Mouse (Mus musculus): ENCODE results near the gene Rtp3.

The Rtp3 gene

DNA sequence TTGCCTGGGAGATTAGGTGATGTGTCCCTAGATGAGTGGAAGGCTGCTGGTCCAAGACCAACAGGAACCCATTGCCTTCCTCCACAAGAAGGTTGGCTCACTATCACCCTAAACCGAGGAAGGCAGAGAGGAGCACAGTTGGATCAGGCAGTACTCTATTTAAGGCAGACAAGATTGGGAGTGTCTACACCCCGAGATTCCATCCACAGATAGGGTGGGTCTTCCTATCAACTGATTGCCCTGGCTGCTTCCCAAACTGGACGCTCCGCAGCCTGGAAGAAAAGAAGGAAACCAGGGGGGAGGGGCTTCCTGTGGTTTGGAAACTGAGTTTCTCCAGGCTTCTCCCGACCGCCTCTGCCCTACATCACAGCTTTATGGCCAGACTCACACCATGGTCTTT lies at the start of gene Rtp3:
Rtp3 (minus strand) TSS at position 380 of the 400 bp plus-strand sequence.
- DNase-seq (ENCODE audit: low read depth), result no peak

DNA sequence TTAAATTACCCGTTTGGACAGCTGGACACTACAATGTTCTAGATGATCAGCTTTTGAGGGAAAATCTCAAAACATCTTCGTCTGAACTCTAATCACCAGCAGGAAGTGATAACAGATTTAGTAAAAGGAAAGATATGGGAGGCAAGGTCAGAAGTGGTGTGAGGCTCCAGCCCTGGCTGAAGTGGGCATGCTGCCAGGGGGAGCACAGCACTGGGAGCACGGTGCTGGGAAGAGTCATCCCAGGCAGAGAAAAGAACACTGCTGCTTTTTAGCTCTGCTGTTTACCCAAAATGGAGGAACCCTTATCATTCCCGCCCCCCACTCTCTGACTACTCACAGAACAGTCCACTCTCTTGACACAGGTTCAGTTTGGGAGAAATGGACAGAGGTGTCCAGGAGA lies 49.6 kb upstream of the Rtp3 start:
- no peak for DNase-seq (ENCODE audit: low read depth)

DNA sequence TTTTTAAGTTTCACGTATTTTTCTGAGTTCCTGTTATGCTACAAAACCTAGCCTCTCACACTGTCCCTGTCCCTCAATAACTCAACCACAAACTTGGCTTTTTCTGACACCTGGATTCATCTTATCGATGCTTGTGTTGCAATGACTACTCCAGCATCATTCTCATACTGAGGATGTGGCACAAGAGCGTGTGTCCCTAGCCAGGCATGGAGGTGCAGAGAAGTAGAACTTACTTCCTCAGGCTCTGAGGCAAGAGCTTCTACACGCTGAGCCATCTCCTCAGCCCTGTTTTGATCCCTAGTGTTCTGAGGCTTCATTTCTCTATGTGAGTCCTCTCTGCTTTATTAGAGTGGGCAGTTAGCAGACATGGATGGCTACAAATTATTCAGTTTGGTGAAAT lies 43.3 kb upstream of the Rtp3 start:
- no peak for DNase-seq (ENCODE audit: low read depth)

DNA sequence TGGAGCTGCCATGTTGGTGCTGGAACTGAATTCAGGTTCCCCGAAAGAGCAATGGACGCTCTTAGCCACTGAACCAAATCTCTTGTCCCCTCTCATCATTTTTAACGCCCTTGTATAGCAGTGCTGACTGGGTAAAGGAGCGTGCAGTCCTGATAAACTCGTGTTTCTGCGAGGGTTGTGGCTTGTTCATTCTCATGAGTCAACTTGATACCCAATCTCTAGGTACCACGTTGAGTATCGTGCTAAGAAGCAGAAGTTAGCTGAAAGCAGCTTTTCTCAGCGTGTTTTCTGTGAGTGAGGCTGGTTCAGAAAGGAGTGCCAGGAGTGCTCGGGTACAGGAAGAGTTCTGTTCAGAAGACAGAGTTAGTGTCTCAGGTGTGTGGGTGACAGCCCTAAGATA lies 36.4 kb upstream of the Rtp3 start:
- DNase-seq (ENCODE audit: low read depth), result no peak

DNA sequence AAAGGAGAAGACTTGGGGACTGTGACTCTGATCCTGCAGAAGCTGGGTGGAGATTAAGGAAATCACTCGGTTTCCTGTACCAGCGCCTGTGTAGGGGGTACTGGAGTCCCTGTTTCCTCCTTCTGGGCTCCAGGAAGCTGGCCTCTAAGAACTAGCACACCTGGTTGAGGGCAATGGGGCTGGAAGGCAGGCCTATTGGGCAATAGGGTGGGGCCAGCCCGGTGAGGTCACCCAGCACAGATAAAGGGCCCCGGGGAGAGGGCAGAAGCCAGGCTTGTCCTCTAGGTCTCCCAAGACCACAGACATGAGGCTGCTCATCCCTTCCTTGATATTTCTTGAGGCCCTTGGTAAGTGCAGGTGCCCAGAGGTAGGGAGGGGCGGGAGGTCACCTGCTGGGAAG lies 28.6 kb upstream of the Rtp3 start, which contains the start of gene Ltf:
Ltf (plus strand) TSS at position 250 of the 400 bp plus-strand sequence.
- DNase-seq (ENCODE audit: low read depth), result no peak

DNA sequence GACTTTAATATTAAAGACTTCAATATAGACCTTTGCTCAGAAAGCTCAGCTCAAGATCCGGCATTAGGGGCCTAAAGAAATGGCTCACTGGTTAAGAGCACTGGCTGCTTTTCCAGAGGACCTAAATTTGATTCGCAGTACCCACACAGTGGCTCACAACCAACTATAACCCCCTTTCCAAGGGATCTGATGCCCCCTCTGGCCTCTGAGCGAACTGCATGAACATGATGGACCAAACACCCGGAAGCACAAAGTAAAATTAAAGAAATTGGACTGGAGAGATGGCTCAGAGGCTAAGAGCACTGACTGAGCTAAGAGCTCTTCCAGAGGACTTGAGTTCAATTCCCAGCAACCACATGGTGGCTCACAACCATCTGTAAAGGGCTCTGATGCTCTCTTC lies 25.3 kb upstream of the Rtp3 start:
- DNase-seq (ENCODE audit: low read depth), result no peak

DNA sequence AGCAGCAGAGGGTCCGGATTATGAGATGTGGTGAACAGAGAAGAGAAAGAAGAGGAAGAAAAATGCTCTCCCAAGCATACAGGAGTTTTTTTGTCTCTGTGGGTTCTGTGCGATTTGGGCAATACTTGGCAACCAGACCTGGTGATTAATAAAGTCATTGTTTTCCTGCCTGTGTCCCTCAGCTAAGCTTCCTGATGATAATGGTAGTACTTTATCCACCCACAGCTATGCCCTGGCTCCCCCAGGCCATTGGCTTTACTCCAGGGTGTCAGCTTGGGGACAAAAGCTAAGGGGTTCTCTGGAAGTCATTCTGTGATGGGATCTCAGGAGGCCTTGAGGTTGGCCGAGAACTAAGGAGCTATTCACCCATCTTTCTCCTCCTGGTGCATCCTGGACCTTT lies 21.7 kb upstream of the Rtp3 start:
- no peak for DNase-seq (ENCODE audit: low read depth)

DNA sequence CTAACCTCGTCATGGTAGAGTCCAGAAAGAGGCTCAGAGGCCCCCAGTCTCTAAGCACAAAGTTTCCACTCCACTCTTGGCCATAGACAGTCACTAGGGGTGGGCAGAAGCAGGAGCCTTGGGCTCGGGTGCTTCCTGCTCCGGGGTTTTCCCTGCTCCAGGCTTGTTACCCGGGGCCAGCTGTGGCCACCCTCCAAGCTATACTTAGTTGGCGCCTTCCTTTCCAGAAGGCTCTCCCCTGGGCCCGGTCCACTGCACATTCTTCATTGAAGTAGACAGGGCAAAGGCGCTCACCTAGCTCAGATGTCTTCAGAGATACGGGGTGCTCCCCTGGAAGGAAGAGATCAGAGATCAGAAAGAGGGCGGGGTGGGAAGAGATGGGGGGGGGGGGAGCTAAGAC lies 21.2 kb upstream of the Rtp3 start:
- no peak for DNase-seq (ENCODE audit: low read depth)

DNA sequence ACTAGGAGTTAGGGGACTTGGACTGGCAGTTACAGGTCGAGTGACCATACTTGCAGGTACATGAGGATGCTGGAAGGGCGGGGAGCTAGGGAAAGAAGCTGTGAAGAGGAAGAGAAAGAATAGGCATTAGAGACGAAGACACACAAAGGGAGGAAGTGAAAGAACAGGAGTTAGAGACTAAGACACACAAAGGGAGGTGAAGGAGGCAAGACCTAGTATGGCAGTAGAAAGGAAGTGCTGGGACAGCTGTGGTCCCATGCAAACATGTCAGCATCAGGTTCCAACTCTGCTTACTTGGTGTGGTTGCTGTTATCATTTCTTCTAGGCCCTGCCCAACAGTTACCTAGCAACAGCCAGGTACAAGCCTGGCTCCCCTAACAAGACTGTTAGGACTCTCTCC lies 19.4 kb upstream of the Rtp3 start:
- DNase-seq (ENCODE audit: low read depth), result no peak

DNA sequence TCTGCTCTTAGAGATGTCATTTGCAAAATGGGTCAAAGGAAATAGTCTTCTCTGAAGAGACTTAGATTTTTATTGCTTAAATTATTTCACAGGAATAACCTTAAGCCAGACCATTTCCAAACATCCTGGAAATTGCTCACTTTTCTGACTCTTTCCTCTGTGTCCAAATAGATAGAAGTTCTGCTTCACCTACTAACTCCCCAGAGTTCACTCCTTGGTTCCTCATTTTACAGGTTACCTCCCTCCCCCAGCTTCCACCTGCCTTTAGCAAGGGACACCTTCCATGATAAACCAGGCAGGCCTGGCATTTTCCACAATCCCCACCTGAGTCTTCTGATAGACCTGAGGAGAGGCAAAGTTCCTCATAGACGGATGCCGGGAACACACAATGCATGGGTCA lies 16.2 kb upstream of the Rtp3 start:
- DNase-seq (ENCODE audit: low read depth), result no peak

DNA sequence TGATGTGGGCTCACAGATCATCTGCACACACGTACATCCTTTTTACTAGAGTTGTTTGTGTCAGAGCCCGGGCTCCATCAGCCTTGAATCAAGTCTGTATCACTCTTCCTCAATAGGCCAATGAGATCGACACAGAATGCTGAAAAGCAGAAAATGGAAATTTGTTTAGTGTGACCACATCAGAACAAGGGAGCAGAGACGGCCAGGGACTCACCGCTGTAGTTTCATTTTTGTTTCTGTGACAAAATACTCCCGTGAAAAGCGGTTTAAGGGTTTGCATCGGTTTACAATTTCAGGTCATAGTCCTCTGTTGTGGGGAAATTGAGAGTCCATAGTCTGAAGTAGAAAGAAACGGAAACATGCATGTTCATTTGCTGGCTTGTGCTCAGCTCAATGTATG lies 12.9 kb upstream of the Rtp3 start:
- peak; percentile 80 for DNase-seq (ENCODE audit: low read depth)

DNA sequence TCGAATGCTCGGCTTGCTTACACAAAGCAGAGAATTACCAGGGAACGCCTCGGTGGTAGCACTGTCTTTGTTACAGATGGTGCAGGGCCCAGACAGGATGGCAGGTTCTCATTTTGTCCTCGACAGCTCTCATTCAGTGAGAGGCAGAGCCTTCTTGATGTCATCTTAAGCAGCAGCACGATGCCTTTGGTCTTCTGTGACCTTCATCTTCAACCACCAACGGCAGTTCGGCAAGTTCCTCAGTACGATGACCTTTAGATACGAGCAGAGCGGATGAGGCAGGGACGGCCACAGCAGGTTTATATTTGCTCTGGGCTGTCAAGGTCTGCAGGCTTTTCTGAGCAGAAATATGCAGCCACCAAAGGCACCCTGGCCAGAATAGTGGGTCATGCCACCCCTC lies 11.2 kb upstream of the Rtp3 start:
- DNase-seq (ENCODE audit: low read depth), result peak; percentile 63

DNA sequence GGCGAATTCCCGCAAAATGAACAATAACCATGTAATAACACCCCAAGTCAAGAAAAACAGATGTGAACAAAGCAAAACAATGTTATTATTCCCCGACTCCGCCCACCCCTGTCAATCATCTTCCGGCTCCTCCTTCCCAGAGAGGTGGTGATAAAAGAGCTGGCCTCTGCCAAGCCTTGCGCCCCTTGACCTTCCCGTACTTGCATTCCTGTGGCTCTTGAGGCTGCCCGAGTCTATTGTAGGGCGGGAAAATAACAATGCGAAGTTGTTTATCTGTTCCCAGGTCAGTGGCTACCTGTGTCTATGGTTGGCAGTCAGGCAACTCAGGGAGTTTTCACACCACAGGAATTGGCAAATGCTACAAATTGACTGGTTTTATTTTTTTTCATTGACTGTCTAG lies 9.5 kb upstream of the Rtp3 start:
- DNase-seq (ENCODE audit: low read depth), result no peak

DNA sequence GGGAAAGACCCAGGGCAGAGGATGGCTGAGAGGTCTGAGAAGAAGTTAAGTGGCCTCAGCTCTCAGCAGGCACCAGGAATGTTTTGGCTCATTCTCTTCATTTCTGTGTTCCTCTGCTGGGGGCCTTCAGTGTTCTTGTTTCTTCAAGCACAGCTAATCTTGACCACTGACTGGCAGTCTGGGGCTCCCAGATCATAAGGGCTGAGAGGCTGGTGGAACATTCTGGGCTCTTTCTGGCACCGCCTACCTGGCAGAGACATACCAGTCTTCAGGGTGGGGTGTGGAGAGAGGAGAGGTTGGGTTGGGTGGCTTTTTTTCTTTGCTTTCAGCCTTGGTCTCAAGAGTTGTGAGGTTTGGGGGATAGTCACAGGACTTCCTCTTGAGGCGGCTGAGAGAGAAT lies 8.7 kb upstream of the Rtp3 start:
- DNase-seq (ENCODE audit: low read depth), result no peak

DNA sequence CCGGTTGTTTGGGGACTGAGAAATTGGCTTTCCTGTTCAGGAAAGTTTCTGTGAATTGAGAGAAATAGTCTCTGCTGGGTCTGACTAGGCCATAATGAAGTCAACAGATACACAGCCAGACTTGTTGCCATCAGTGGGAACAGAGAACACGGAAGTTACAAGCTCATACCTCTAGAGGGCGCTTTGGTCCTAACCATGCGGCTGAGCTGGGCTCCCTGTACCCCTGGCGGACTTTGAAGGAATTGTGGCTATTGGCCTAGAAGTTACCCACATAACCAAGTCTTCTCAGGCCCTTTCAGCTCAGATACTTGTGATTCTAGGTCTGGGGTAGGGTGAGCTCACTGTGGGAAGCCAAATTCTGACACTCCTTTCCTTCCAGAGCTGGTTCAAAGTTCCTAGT lies 6.9 kb upstream of the Rtp3 start:
- DNase-seq (ENCODE audit: low read depth), result peak; percentile 95

DNA sequence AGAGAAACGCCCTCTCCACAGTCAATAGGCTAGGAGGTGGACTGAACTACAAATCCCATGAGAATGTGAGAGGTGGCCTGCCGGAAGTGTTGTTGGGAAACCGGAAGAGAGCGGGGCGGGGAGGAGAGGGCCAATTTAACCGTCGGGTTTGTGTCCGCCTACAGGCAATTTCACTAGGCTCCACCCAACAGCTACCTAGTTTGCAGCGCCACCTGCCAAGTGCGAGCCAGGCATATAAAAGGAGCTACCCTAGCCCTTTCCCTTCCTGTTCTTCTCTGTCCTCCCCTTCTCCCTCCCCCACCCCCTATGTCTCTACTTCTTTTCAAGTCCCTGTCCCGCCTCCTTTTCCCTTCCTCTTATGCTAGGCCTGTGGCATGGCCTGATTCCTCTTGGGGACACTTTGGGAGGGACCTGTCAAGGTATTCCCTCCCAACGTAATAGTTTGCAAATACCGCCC lies 4.4 kb upstream of the Rtp3 start:
- peak; percentile 91 for DNase-seq (ENCODE audit: low read depth)

DNA sequence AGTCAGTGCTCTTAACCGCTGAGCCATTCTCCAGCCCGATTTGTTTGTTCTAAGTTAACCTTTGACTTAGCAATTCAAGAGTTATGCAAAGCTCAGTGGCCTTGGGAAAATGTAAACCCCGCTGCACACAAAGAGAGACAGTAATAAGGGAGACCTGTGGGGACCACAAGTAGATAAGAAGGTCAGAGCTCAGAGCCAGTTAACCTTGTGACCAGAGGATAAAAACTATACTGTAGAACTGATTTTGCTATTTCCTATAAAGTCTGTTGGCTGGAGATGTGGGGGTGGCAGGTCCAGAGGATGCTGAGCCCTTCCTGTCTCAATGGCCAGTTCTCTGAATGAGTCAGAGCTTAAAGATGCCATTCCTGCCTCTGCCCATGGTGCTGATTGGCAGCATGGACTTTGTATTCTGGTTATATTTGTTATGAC lies 2.9 kb upstream of the Rtp3 start:
- DNase-seq (ENCODE audit: low read depth), result no peak

DNA sequence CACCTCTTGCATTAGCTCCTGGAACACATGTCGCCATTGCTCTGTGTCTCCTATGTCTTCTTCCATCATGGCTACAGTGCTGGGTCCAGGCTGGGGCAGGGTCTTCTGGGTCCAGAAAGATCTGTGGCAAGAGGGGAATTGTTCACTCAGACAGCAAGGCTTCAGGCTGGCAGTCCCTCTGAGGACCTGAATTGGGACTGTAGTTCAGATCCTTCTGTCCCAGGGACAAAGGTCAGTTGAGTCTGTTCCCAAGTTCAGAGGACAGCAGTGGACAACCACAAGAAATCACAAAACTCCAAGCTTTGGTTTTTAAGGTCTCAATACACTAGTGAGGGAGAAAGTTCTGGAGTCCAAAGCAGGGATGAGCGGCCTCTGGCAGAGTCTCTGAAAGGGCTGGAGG lies 840 bp downstream of the Rtp3 start:
- DNase-seq (ENCODE audit: low read depth), result no peak

DNA sequence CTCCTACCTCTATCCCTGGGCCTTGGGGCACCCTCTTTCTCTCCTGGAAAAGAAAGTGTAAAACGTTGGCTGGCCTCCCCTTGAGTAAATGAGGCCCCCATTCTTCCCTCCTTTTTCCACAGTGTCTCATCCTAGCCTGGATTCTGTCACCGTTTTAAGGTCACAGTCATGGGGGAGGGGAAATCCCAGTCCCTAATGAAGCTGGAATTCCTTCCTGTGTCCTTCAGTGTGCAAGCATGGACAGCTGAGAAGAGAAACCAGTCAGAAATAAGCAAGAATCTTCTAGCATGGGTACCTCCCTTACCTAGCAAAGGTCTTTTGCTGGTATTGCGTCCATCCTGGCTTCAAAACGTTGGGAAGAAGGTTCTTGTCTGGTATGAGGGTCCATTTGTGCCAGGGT lies 1.2 kb downstream of the Rtp3 start:
- DNase-seq (ENCODE audit: low read depth), result no peak

DNA sequence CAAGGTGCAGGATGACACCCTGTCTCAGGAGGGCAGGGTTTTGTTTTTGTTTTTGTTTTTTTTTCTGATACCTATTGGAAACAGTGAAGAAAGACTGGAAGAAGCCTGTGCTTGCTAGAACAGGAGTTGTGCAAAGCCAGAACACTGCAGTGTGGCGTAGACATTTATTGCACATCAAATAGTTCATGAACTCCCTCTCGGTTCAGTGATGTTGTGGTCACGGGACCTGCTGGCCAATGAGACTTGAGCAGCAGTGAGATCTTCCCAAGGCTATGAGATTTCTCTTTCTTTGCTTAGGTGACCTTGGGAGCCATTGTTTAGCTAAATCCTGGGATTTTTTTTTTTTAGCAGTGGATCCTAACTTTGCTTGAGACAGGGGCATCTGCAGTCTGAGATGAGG lies 2.3 kb downstream of the Rtp3 start:
- no peak for DNase-seq (ENCODE audit: low read depth)

DNA sequence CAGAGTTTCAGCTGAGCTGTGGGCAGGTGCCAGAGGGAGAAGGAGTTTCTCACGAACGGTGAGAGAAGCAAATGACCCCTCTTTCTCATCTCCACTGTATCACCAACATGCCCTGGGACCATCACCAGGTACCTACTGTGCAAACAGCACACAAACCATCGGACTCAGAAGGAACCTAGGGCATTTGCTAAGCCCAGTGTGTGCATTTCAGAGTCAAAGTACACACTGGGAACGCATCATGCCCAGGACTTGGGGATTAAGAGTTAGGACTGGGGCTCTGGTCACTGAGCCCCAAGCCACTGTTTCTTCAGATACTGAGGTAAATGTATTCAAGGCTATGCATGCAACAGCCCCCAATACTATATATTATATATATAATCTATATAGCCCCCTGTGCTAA lies 3.1 kb downstream of the Rtp3 start:
- DNase-seq (ENCODE audit: low read depth), result no peak

DNA sequence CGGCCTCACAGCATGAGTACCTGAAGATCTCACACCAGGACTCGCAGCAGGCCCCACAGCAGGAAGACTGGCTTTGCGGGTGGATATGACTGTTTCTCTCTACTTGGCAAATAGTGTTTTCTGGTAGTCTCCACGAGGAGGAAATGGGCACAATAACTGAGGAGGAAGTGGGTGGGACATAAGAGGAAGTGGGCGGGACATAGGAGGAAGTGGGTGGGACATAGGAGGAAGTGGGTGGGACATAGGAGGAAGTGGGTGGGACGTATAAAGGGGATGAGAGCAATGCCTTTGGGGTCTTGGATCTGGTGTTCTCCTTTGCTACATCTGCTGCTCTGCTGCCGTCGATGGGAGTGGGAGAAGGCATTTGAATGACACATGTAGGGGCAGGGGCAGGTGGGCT lies 4.4 kb downstream of the Rtp3 start:
- DNase-seq (ENCODE audit: low read depth), result no peak

DNA sequence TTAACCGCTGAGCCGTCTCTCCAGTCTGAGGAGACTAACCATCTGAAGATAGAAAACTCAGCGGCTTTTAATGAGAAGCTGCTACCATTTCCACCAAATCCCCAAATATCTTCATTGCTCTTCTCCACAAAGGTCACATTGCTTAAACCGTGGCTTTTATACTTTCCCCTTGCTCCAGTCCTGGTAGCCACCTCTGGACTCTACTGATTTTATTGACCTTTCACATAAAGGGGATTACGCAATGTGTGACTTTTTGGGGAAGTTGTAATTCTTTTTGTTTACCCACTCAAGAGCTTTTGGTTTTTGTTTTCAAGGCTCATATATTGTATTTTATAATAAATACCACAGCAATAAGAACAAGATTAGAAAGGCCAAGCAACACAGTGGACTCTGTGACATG lies 4.8 kb downstream of the Rtp3 start:
- no peak for DNase-seq (ENCODE audit: low read depth)

DNA sequence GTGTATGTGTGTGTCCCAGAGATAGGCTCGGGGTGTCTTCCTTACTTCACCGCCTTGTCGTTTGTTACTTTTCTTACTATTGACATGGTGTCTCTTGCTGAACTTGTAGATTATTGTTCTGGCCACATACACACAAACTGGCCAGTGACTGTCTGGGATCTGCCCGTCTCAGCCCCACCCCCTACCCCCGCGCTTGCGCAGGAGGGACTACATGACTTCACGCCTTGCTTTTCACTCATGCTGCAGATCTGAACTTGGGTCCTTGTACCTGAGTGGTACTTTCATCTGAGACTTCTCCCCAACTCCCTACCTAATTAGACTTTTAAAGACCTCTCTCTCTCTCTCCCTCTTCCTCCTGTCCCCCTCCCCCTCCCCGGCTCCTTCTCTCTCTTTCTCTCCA lies 6.3 kb downstream of the Rtp3 start:
- no peak for DNase-seq (ENCODE audit: low read depth)

DNA sequence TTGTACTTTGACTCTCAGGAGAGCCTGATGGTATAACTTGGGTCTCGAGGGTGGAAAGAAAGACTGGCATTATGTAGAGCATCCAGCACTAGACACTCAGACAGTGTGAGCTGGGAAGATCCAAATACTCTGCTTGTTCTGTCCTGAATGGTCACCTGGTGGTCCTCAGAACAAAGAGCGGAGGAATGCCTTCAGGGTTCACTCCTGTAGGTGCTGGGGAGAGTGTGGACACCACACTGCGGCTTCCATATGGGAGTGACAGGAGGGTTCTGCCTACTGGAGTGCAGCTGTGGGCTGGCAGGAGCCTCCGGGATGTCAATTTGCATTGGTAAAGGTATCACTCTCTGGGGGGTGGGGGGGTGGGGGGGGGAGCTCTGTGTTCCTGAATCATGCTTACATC lies 8.0 kb downstream of the Rtp3 start:
- DNase-seq (ENCODE audit: low read depth), result no peak

Data from induced T-regulatory cell, adult 2 months (primary cell).